Mouse (Mus musculus) hindbrain, embryonic 11.5 days (tissue): ENCODE data around the gene Vmn1r221. TPM values are rescaled to one million over a fixed set of nuclear protein-coding genes. Genes with fewer than 3 reads are reported as not detected.

Experiments used
- ATAC-seq: fragments of 200-750 bp; cut with Nextera tagmentation; 2 replicates; pipeline ENCODE4 v1.8.0; 2017; ENCODE audit warnings: mild to moderate bottlenecking, moderate TSS enrichment, moderate library complexity; ENCODE audit not compliant: low FRiP score
- DNase-seq: peaks from one replicate; pipeline ENCODE4 v3.0.0-alpha.2; 2015; ENCODE audit warnings: low spot score
- H3K27ac ChIP-seq: fragments of 300-500 bp; sonication (generic); 2 replicates; pipeline ENCODE4 v1.5.1; 2014; ENCODE audit warnings: mild to moderate bottlenecking, low read depth, low read length
- H3K27me3 ChIP-seq: fragments of 300-500 bp; sonication (generic); 2 replicates; pipeline ENCODE4 v1.6.1; 2014; ENCODE audit warnings: mild to moderate bottlenecking, low read length, moderate library complexity, mixed read lengths; ENCODE audit not compliant: control insufficient read depth, insufficient read depth
- H3K36me3 ChIP-seq: fragments of 300-500 bp; sonication (generic); 2 replicates; pipeline ENCODE4 v1.6.1; 2014; ENCODE audit warnings: mild to moderate bottlenecking, low read length, moderate library complexity, mixed read lengths; ENCODE audit not compliant: control insufficient read depth, insufficient read depth
- H3K4me1 ChIP-seq: fragments of 300-500 bp; sonication (generic); replicated peaks from 2 replicates; pipeline ENCODE4 v1.6.1; 2014; ENCODE audit warnings: low read length, mixed read lengths; ENCODE audit not compliant: control insufficient read depth, insufficient read depth
- H3K4me2 ChIP-seq: fragments of 300-500 bp; sonication (generic); replicated peaks from 2 replicates; pipeline ENCODE4 v1.6.1; 2014; ENCODE audit warnings: mild to moderate bottlenecking, low read depth, low read length
- H3K4me3 ChIP-seq: fragments of 300-500 bp; sonication (generic); 2 replicates; pipeline ENCODE4 v1.5.1; 2014; ENCODE audit warnings: low read depth, low read length
- H3K9ac ChIP-seq: fragments of 300-500 bp; sonication (generic); 2 replicates; pipeline ENCODE4 v1.6.1; 2014; ENCODE audit warnings: low read depth, low read length
- H3K9me3 ChIP-seq: fragments of 300-500 bp; sonication (generic); 2 replicates; pipeline ENCODE4 v1.6.1; 2016; ENCODE audit warnings: low read length; ENCODE audit not compliant: control insufficient read depth
- WGBS: fragments of 180-500 bp; shearing (Covaris S2); extraction: QIAGEN DNeasy Blood & Tissue Kit; methylation state at CpG from one replicate; pipeline ENCODE4 v1.1.7; 2014; 5-methylcytosine and 5-hydroxymethylcytosine counted together
- polyA plus RNA-seq: library from polyadenylated mRNA; unstranded; fragments of >200 nt; fragmentation: Nextera tagmentation; extraction: Ambion mirVana; gene quantifications from 2 replicates; pipeline ENCODE4 v1.2.1, GENCODE M21; 2014

Gene Vmn1r221
- polyA plus RNA-seq, 1 experiment from 2014 or later, result not detected

DNA sequence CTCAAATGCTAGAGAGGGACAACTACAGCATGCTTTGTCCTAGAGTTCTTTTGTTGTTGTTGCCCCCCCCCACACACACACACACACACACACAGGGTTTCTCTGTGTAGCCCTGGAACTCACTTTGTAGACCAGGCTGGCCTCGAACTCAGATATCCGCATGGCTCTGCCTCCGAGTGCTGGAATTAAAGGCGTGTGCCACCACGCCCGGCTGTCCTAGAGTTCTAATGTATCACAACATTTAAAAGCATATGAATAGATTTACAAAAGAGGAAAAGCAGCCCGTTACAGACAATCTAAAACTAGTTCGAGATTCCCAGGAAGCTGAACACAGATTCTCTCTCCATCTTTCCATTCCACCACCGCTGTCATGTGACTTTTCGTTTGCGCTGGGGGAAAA lies 55.8 kb downstream of the Vmn1r221 start:
- Histone ChIP-seq H3K4me1 (no peaks in the 10 kb centered on the region), H3K9me3 (no peaks in the 10 kb centered on the region), H3K4me3 (peak overlapping the region; percentile 32), H3K4me2 (peak overlapping the region; percentile 39), H3K36me3 (no peaks in the 10 kb centered on the region), H3K9ac (no peak overlapping the region), H3K27ac (no peak overlapping the region), H3K27me3 (no peaks in the 10 kb centered on the region)
- no peak for ATAC-seq
- WGBS, result 23% methylated on average over 11 of the region's 11 CpGs
- DNase-seq, result peak; percentile 23

DNA sequence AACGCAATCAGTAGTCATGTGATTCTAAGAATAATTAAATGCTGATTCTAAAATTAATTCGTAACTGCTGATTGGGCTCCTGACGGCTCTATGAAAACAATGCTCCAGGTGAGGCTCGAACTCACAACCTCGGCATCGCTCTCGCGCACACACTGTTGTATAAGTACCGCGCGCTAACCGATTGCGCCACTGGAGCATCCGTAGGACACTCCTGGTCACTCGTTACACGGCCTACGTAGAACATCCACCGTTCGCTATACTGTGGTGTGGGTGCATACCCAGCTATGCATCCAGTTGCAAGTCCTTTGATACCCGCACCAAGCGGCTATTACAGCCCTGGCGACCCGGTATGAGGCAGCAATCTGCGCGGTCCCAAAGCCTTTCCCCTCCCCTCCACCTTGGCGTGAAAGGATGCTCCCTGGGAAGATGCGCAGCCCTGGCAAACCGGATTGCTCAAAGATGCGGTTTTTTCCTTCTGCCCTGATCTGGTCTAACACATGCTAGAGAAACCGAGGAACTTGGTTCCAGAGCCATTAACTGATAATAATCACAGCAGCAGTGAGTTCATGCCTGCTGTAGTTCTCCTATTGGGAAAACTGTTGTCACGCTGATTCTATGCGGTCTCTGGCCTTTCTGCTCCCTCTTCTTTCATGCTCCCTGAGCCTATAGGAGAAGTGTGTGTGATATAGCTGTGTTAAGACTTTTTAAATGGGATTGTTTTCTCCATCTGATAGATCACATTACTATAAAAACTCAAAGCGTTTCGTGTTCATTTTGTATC lies 56.6 kb downstream of the Vmn1r221 start:
- Histone ChIP-seq H3K27ac (no peak overlapping the region), H3K4me3 (peak overlapping the region; percentile 32), H3K27me3 (no peaks in the 10 kb centered on the region), H3K9me3 (no peaks in the 10 kb centered on the region), H3K36me3 (no peaks in the 10 kb centered on the region), H3K4me2 (peak overlapping the region; percentile 39), H3K4me1 (no peaks in the 10 kb centered on the region), H3K9ac (no peak overlapping the region)
- DNase-seq (peak; percentile 74), ATAC-seq (peak; percentile 88)
- 3% methylated on average over 34 of the region's 34 CpGs for WGBS

Other genes with a start within 250 kb of the Vmn1r221 start
- gene Vmn1r213, start 206.5 kb upstream of the Vmn1r221 start, polyA plus RNA-seq, result not detected in 2 replicates
- not detected in 2 replicates for gene Vmn1r214, start 183.7 kb upstream of the Vmn1r221 start, polyA plus RNA-seq
- gene Vmn1r215, start 146.1 kb upstream of the Vmn1r221 start, polyA plus RNA-seq, result not detected in 2 replicates
- gene Vmn1r217, start 95.9 kb upstream of the Vmn1r221 start, polyA plus RNA-seq, result not detected in 2 replicates
- gene Vmn1r218, start 81.0 kb upstream of the Vmn1r221 start, polyA plus RNA-seq, result not detected in 2 replicates
- not detected in 2 replicates for gene Vmn1r219, start 54.8 kb upstream of the Vmn1r221 start, polyA plus RNA-seq
- gene Vmn1r220, start 26.2 kb upstream of the Vmn1r221 start, polyA plus RNA-seq, result not detected in 2 replicates
- gene Vmn1r222, start 21.8 kb downstream of the Vmn1r221 start, polyA plus RNA-seq, result not detected in 2 replicates
- not detected in 2 replicates for gene Vmn1r223, start 33.0 kb downstream of the Vmn1r221 start, polyA plus RNA-seq
- gene Zfp322a, start 155.1 kb downstream of the Vmn1r221 start, polyA plus RNA-seq, result 65.0 and 65.6 TPM in 2 replicates
- 12.1 and 13.4 TPM in 2 replicates for gene Abt1, start 209.7 kb downstream of the Vmn1r221 start, polyA plus RNA-seq